Comparison of ENCODE assay signal across 8 mouse cellular contexts in the genomic region with DNA sequence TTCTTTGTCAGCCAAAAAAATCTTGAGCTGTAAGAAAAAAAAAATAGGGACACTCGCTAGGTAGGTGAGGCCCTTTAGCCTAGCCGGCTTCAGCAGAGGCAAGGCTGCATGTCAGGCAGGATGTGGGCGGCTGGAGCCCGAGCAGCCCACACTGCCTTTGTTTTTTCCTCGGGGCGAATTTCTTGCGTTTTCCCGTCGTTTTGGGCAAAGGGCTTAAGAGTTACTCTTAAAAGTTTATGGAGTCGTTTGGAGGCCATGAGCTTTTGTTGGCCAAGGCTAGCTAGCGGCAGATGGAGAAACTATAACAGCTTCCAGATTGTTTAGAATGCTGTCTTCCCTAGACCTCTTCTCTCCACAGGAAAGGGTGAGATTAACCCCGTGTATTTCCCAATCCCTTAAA. TPM values are rescaled to one million over a fixed set of nuclear protein-coding genes. Genes with fewer than 3 reads are reported as not detected.
DNase-seq lines count a peak whose midpoint lies in the region; ATAC-seq and TF ChIP-seq lines count a peak whose summit lies in the region.

No protein-coding gene starts in this region.

- H3K9ac ChIP-seq in intestine, embryonic 16.5 days (ENCODE audit: low read depth, low read length): peak overlapping the region; percentile 82
- peak overlapping the region; percentile 77 for H3K9ac ChIP-seq in neural tube, embryonic 12.5 days

- TF ChIP-seq POLR2A in spleen, adult 2 months (IDR thresholded peaks at IDR 0.05; ENCODE audit: low read depth, low read length): no peak

- H3K36me3 ChIP-seq in spleen, adult 2 months (ENCODE audit: control insufficient read depth, insufficient read depth, low read length): peaks cover 24% of the 10 kb centered on the region
- peaks cover 14% of the 10 kb centered on the region for H3K36me3 ChIP-seq in intestine, embryonic 16.5 days (ENCODE audit: control insufficient read depth, insufficient read depth, low read length)
- H3K36me3 ChIP-seq in neural tube, embryonic 12.5 days: peaks cover 20% of the 10 kb centered on the region

- H3K27ac ChIP-seq in spleen, adult 2 months (ENCODE audit: insufficient read depth, low read length): no peak overlapping the region
- peak overlapping the region; percentile 87 for H3K27ac ChIP-seq in intestine, embryonic 16.5 days (ENCODE audit: low read length)
- peak overlapping the region; percentile 38; the same call in 1 of the 2 replicates for H3K27ac ChIP-seq in neural tube, embryonic 12.5 days

- ATAC-seq in intestine, embryonic 16.5 days: no peak
- ATAC-seq in neural tube, embryonic 12.5 days (ENCODE audit: low FRiP score, low read depth): no peak

- no peaks in the 10 kb centered on the region for H3K9me3 ChIP-seq in intestine, embryonic 16.5 days (ENCODE audit: control insufficient read depth, low read length)
- no peaks in the 10 kb centered on the region for H3K9me3 ChIP-seq in neural tube, embryonic 12.5 days

- peak overlapping the region; percentile 77 for H3K4me2 ChIP-seq in intestine, embryonic 16.5 days (ENCODE audit: low read depth, low read length)
- H3K4me2 ChIP-seq in neural tube, embryonic 12.5 days (replicated peaks): peak overlapping the region; percentile 86

- H3K27me3 ChIP-seq in spleen, adult 2 months (ENCODE audit: control insufficient read depth, insufficient read depth, low read length): no peaks in the 10 kb centered on the region
- H3K27me3 ChIP-seq in intestine, embryonic 16.5 days (replicated peaks; ENCODE audit: control insufficient read depth, insufficient read depth, low read length): no peaks in the 10 kb centered on the region
- no peaks in the 10 kb centered on the region for H3K27me3 ChIP-seq in neural tube, embryonic 12.5 days (replicated peaks)

- no peaks in the 10 kb centered on the region; the same call in 1 of the 2 replicates for H3K4me1 ChIP-seq in spleen, adult 2 months (ENCODE audit: control insufficient read depth, insufficient read depth, insufficient read length)
- peaks cover 8% of the 10 kb centered on the region; the same call in 1 of the 2 replicates for H3K4me1 ChIP-seq in intestine, embryonic 16.5 days (ENCODE audit: control insufficient read depth, insufficient read depth, low read length)
- peaks cover 12% of the 10 kb centered on the region for H3K4me1 ChIP-seq in neural tube, embryonic 12.5 days

- peak; percentile 6 for DNase-seq in adrenal gland, postnatal 10 days
- no peak for DNase-seq in adrenal gland, postnatal 4 days (ENCODE audit: low spot score in 2 of 2)
- no peak for DNase-seq in spleen, adult 2 months (ENCODE audit: low read depth in 1 of 2, low spot score in 2 of 2)
- DNase-seq in spleen, postnatal 4 days (ENCODE audit: low spot score in 2 of 2): no peak
- no peak for DNase-seq in right cerebral cortex, postnatal 10 days (ENCODE audit: low spot score in 2 of 2)
- DNase-seq in left cerebral cortex, postnatal 14 days (ENCODE audit: low spot score in 2 of 2): no peak

- peak overlapping the region; percentile 66 for H3K4me3 ChIP-seq in spleen, adult 2 months (ENCODE audit: extremely low read depth, insufficient read depth, insufficient read length)
- peak overlapping the region; percentile 64 for H3K4me3 ChIP-seq in intestine, embryonic 16.5 days (ENCODE audit: low read length)
- H3K4me3 ChIP-seq in neural tube, embryonic 12.5 days: peak overlapping the region; percentile 62

- intact Hi-C loops in left cerebral cortex, postnatal 14 days (cut with DNase I): no loop called here

- 4% methylated on average over 12 of the region's 12 CpGs for WGBS in spleen, adult 2 months
- 3% methylated on average over 12 of the region's 12 CpGs for WGBS in intestine, embryonic 16.5 days
- WGBS in neural tube, embryonic 12.5 days: 6% methylated on average over 12 of the region's 12 CpGs

- TF ChIP-seq CTCF in spleen, adult 2 months (IDR thresholded peaks at IDR 0.05; ENCODE audit: extremely low read depth, insufficient read depth, insufficient read length, insufficient replicate concordance): no peak

RNA-seq across cellular contexts. Expression of a gene that starts 0.7 kb away (rescaled TPM):
- 10 to 100 TPM; 17.6 to 21.9 TPM for total RNA-seq in adrenal gland, postnatal 10 days (2021)
- 10 to 100 TPM; 29.1 to 39.4 TPM for total RNA-seq in adrenal gland, postnatal 4 days (2021)
- polyA plus RNA-seq in spleen, adult 2 months (2012; rRNA removed): 13.8 and 14.4 TPM in 2 replicates
- polyA plus RNA-seq in intestine, embryonic 16.5 days (2015; fragmentation: Nextera tagmentation; extraction: Ambion mirVana): 97.1 and 102 TPM in 2 replicates
- 202 and 218 TPM in 2 replicates for polyA plus RNA-seq in neural tube, embryonic 12.5 days (2016; fragmentation: Nextera tagmentation; extraction: Ambion mirVana)
- 10 to 100 TPM; 36.6 to 48.8 TPM for total RNA-seq in left cerebral cortex, postnatal 14 days (2021)

RNA-seq across cellular contexts. Expression of a gene that starts 33.1 kb away (rescaled TPM):
- 100 to 1,000 TPM; 122 to 132 TPM for total RNA-seq in adrenal gland, postnatal 10 days (2021)
- total RNA-seq in adrenal gland, postnatal 4 days (2021): 10 to 100 TPM; 79.5 to 82.8 TPM
- 5.6 and 5.7 TPM in 2 replicates for polyA plus RNA-seq in spleen, adult 2 months (2012; rRNA removed)
- polyA plus RNA-seq in intestine, embryonic 16.5 days (2015; fragmentation: Nextera tagmentation; extraction: Ambion mirVana): 57.4 and 62.0 TPM in 2 replicates
- 37.3 and 40.1 TPM in 2 replicates for polyA plus RNA-seq in neural tube, embryonic 12.5 days (2016; fragmentation: Nextera tagmentation; extraction: Ambion mirVana)
- total RNA-seq in left cerebral cortex, postnatal 14 days (2021): 10 to 100 TPM; 47.6 to 51.4 TPM

RNA-seq across cellular contexts. Expression of a gene that starts 52.3 kb away (rescaled TPM):
- 1 to 10 TPM; 1.7 to 1.8 TPM for total RNA-seq in adrenal gland, postnatal 10 days (2021)
- 1 to 10 TPM in 1 of 2 experiments, under 1 TPM in 1; 0.81 to 1.3 TPM for total RNA-seq in adrenal gland, postnatal 4 days (2021)
- polyA plus RNA-seq in spleen, adult 2 months (2012; rRNA removed): 0.68 and 1.5 TPM in 2 replicates
- 1.3 and 1.4 TPM in 2 replicates for polyA plus RNA-seq in intestine, embryonic 16.5 days (2015; fragmentation: Nextera tagmentation; extraction: Ambion mirVana)
- 1.4 and 1.8 TPM in 2 replicates for polyA plus RNA-seq in neural tube, embryonic 12.5 days (2016; fragmentation: Nextera tagmentation; extraction: Ambion mirVana)
- 1 to 10 TPM; 2.0 to 2.1 TPM for total RNA-seq in left cerebral cortex, postnatal 14 days (2021)
